Mouse (Mus musculus): Measurements from ENCODE around the gene Rbfox3.

Rbfox3 gene

DNA sequence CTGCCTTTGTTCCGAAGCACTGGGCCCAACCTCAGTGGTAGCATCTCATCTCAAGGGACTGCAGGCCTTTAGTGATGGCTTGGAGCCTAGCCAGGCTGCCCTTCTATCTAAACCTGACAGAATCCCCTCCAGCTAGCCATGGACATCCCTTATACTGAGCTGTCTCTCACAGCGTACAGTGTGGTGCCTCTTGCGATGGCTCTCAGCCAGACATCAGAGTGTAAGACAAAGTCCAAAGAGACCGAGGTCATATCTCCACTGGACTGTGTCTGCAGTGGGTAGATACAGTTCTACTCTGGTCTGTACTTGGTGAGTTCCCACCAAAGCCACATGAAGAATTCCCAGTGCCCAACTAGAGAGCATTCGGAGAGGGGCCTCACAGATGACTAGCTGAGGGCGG is 240.2 kb downstream of the Rbfox3 start:
- no peak for DNase-seq (ENCODE audit: low spot score in 2 of 2)

DNA sequence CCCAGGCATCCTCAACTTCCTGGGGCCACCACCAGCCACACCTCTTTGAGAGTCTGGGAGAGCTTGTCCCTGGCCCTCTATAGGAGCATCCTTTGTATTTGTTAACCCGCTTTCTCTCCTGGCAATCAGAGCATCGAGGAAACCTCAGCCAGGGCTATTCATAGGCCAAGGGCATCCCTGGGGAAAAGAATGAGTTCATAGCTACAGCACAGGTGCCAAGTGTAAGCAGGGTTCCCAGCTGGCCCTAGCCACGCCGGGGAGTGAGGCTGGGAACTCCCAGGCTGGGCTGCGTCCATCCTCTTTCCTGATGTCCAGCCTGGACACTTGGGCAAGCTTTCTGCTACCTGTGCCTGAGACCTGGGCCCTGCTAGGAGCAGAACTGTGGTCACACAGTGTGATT is 241.6 kb downstream of the Rbfox3 start:
- DNase-seq (ENCODE audit: low spot score in 2 of 2): no peak

DNA sequence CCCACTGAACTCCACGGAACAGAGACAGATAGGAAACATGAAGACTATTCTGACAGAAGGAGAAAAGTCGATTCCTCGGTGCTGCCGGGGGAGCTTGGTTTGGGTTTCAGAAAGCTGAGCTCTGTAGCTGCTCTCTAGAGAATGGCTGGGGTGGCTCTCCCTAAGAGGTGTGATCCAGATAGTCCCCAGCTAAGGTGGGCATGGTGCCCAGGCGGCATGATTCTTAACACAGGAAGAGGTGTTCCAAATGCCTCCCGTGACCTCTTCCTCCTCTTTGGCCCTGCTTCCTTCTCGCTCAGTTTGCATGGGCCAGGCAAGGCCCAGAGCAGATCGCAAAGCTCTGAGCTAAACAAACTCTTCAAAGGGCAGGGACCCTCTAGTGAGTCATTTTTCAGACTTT is 243.0 kb downstream of the Rbfox3 start:
- DNase-seq (ENCODE audit: low spot score in 2 of 2): no peak

DNA sequence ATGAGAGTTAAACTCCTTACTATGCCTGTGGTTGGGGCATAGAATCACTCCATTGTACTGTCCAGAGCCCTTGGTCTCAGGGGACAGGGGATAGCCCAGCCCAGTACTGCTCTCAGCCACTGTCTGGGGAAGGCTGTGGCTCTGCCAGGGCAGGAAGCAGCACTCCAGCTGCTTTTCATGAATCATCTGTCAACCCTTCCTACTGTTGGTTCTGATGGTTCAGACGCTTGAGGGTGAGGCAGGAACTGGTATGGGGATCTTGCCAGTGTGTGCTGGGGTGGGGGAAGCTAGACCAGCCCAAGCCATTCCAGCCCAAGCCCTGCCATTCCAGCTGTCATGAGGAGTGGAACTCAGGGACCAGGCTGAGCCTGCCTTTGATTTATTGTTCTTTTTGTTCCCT is 243.5 kb downstream of the Rbfox3 start:
- DNase-seq (ENCODE audit: low spot score in 2 of 2): no peak

DNA sequence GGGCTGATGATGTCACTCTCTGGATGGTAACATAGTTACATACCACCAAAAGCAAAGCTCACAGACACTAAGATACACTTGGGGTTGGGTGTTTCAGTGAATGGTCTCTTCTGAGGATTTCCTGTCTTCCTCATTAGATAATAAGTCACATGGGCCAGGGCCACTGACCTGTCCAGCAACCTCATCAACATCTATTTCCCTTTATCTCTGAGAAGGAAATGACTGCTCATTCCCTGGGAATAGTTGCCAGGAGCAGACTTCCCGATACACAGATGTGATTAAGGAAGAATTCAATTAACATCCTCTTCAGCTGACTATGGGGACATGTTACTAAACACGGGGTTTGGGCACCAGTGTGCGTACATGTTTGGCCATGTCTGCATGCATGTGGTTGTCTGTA is 245.2 kb downstream of the Rbfox3 start:
- DNase-seq (ENCODE audit: low spot score in 2 of 2): no peak

DNA sequence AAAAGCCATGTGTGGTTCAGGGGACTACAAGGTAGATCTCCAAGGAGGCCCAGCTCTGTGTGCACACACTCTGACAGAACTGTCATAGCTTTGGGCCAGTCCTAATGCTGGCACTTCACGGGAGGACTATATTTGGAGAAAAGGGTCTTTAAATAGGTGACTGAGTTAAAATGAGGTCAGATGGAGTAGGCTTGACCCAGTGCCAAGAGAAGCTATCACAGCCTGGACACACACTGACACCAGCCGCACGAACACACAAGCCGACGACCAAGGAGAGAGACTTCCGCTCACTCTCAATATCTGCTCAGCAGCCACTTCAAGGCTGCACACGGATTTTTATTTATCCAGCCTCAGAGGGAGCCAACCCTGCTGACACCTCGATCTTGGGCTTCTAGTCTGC is 248.1 kb downstream of the Rbfox3 start:
- DNase-seq (ENCODE audit: low spot score in 2 of 2): no peak

DNA sequence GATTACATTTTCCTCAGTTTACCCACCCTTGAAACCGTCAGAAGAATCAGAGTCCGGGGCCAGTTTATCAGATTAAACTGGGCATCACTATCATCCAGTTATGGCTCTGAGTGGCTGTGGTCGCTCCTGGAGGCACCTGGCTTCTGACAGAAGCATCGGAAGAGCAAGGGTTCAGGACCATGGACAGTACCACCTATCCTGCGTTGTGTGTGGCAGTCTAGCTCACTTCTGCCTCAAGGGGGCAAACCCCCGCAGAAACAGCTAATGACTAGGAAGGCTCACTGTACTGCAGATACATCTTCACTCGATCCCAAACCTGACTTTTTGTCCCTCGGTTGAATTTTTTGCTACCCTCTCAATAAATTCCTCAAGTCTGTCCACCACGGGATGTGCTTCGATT is 252.1 kb downstream of the Rbfox3 start:
- no peak for DNase-seq (ENCODE audit: low spot score in 2 of 2)

DNA sequence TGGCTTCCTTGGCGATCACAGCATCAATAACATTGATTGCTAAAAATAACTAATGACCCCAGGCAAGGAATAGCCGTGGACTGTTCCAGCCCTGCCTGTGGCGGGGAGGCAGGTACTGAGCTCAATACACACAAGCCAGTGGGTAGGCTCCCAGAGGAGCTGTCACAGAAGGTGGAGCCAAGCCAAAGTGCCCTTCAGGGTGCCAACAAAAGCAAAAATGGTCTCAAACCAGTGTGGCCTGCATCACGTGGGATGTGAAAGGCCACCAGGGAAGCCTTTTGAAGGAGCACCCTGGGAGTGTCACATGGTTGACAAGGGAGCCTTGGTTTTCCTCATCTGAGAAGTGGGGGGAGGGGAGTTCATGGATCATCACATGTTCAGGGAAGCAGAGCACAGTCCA is 255.6 kb downstream of the Rbfox3 start:
- no peak for DNase-seq (ENCODE audit: low spot score in 2 of 2)

DNA sequence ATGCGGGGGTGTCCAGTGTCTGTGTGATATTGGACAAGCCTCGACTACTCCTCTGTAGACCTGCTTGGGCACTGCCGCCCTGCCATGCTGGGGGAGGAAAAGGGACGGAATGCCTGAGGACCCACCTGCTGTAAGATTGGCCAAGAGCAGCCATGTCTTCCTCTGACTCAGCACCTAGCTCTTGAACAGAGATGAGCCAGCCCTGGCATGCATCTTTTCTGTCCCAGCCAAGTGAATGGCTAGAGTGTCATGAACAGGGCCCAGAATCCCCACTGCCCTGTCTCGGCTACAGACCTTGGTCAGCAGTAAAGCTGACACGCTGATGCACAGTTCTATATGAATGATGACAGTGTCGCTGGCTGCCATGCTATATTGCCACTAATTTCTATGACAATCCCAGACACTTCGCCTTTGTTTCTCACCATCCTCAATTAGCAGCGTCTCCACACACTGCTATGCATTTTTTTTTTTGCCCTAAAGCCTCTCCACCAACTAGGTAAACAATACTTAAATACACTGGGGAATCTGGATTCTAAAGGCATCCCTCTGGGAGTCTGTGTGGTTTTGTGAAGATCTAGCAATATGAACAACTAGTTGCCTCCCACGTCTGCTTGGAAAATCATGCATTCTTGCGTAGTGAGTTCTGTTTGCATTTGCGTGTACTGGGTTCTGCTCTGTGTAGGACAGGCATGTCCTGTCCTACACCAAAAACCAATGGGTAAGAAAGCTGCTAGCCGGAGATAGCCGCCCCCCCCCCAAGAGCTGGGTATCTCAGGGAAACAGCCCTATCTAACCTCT is 257.7 kb downstream of the Rbfox3 start:
- no peak for DNase-seq (ENCODE audit: low spot score in 2 of 2)

DNA sequence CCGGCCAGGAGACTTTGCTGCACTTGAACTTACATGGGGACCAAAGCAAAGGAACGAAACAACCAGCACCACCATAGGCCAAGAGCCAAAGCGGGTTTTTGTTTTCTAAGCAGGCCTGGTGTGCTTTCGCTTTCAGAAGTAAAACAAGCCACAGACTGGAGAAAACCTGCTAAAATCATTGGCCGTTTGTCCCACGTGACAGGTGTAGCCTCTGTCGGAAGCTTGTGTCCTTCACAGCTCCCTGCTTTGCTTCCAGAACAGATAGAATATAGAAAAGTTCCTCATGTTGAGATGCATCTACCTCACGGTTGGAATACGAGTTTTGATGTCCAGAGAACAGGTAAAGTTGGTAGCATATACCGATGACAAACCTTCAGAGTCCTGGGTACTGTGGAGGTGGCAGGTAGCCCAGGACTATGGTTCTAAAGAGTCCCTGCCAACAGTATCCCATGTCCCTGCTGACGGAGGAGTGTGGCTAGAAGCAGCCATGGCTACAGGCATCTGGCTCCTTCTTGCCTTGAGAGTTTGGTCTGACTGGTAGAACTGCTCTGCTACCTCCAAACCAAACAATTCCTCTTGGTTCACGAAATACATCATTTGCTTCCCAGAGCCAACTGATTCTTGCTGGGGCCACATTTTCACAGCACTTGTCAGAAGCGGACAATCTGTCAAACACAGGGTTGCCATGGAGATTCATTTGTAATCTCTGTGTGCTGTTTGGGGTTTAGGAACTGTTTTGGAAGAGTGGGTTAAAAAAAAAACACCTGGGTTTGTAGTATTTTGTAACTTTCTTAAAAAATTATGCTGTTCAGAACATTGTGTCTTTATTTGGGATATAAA is 258.8 kb downstream of the Rbfox3 start:
- no peak for DNase-seq (ENCODE audit: low spot score in 2 of 2)

DNA sequence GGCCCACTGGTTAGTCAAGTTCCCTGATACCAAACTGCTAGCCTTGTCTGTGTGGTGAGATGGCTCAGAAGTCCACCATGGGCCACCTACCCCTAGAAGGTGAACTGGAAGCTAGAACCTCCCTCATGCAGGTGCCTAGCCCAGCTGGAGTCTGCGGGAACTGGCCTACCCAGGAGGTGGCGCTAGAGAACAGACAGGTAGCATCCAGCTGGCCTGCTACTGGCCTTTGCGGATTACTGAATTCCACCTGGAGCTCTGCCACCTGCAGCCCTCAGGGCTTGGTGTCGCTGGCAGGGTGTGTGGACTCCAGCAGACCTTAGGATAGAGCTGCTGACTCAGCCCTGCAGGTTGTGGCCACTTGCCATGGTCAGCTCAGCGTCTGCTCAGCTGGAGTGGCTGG is 263.0 kb downstream of the Rbfox3 start:
- DNase-seq (ENCODE audit: low spot score in 2 of 2): peak in 1 of 2 experiments; percentile 38

DNA sequence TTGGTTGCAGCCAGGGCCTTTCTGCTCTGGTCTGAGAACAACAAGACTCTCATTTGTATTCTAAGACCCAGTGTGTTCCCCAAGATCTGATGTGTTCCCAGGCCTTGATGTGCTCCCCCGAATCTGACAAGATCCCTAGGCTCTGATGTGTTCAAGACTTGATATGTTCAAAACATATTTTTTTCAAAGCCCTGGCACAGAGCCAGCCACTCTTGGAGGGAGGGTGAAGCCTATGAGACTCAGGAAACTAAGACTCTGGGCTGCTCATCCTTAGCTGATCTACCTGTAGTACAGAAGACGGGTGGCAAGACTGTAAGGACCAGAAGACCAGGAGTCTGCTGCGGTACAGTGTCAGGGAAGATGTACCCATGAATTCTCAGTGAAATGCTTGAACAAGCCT is 264.5 kb downstream of the Rbfox3 start:
- DNase-seq (ENCODE audit: low spot score in 2 of 2): no peak

DNA sequence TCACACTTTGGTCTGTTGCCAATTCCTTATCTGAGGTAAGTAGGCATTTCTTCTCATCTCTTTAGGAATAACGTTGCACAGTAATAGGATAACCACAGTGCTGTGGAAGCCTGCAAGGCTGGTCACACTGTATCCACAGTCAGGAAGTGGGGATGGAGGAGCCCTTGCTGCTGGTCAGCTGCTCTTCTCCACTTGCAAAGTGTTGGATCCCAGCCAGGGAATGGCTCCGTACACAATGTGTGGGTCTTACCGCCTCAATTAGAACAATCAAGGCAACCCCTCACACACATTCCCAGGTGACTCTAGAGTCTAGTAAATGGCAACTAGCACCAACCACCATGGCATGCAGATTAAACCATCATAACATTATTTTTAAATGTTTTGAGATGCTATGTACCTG is 266.2 kb downstream of the Rbfox3 start:
- DNase-seq (ENCODE audit: low spot score in 2 of 2): no peak

DNA sequence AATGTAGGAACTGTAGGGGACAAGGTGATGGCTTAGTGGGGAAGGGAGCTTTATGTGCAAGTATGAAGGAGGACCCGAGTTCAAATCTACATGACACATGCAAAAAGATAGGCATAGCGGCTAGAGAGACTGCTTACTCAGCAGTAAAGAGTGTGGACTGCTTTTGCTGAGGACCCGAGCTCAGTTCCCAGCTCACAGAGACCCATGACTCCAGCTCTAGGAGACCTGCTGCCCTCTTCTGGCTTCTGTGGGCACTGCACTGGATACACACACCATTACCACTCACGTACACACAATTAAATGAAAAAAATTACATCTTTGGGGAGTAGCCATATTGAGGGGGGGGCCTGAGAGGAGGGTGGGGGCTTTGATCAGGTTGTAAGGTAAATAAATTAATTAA is 270.7 kb downstream of the Rbfox3 start:
- no peak for DNase-seq (ENCODE audit: low spot score in 2 of 2)

DNA sequence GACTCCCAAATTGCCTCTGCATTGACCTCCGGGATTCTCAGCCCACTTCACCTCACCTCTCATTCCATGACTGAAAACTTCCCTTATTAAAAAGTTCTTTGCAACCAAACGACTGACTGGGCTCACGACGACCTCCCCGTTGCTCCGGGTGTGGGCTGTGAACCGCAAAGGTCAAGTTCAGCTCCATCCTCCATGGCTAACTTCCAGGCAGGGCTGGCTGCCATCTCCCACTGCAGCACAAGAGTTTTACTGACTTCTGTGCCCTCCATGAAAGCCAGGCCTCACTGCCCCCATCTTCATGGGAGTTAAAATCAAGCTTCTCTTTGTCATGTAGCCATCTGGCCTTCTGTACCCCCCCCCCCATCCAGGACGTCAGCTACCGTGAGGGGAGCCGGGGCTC is 273.7 kb downstream of the Rbfox3 start:
- no peak for DNase-seq (ENCODE audit: low spot score in 2 of 2)

DNA sequence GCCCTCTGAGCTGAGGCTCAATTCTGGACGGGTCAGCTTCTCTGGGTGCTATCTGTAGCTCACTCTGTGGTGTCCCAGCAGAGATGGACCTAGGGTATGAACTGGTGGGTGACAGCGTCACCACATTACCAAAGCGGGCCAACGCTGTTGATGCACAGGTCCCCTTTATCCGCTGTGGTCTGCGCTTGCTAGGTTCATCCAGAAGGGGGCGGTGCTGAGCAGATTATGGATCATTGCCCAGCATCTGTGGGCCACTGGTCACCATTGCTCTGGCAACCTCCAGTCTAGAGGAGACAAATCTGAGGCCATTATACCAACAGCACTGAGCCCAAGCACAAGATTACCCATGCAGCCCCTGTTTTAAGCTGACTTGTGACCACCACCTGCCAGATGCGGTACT is 276.8 kb downstream of the Rbfox3 start:
- no peak for DNase-seq (ENCODE audit: low spot score in 2 of 2)

DNA sequence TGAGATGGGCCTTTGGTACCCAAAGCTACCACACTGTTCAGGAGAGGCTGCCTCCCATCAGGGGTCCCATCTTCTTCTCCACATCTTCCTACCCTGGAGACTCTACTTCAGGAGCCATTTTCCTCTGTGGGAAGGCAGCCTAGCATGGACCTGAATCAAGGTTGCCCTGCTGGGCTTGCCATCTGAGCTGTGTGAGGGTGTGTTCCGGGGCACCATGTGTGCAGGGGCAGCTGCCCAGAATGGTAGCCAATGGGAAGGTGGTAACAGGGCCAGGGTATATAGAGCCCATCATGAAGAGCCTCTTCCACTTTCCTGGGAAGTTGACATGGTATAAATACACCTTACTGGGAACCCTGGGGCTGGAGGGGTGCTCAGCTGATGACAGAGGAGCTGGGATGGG is 281.7 kb downstream of the Rbfox3 start:
- no peak for DNase-seq (ENCODE audit: low spot score in 2 of 2)

DNA sequence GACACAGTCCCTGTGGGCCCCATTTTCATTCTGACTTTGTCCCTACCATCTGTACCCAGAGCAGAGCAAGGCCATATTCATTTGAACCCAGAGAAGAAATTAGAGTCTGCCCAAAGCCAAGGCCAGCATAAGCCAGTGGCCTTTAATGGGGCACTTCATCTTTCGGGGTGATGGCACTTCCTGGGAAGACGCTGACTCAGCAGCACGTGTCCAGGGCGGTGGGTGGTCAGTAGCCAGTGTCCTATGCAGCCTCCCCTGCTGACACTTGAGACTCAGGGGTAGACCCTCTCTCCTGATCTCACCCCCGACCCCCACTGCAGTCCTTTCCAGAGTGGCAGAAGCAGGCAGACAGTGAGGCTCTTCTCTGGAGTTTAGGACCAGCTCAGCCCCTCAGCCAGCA is 283.9 kb downstream of the Rbfox3 start:
- no peak for DNase-seq (ENCODE audit: low spot score in 2 of 2)

DNA sequence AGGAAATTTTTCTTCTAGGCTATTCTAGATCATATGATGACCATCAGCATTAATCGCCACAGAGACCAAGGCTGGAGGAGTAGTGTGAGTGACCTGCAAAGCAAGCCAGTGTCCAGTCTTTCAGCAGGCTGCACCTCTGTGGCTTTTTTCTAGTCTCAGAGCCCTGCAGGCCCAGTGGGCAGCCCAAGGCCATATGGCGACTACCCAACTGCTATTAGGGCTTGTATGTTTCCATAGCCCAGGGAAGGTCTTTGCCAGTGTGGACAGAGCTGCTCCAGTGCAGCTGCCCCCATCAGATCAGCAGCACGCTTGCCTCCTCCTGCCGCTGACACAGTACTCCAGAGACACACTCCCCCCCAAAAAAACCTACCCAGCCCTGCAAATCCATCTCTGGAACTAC is 290.5 kb downstream of the Rbfox3 start:
- DNase-seq (ENCODE audit: low spot score in 2 of 2): no peak

DNA sequence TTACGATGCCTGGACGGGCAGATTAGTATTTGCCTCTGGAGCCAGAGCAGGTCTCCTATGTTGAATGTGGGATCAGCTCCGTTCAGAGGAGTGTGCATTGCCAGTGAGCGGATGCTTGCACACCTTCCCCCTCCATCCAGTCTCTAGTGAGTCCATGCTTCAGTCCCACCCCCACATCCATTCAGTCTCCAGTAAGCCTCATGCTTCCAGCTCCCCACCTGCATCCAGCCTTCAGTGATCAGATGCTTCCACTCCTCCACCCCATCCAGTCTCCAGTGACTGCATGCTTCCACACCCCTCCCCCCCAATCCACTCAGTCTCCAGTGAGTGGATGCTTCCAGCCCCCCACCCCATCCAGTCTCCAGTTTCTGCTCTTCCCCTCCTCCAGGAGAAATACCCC is 297.3 kb downstream of the Rbfox3 start:
- DNase-seq (ENCODE audit: low spot score in 2 of 2): no peak

DNA sequence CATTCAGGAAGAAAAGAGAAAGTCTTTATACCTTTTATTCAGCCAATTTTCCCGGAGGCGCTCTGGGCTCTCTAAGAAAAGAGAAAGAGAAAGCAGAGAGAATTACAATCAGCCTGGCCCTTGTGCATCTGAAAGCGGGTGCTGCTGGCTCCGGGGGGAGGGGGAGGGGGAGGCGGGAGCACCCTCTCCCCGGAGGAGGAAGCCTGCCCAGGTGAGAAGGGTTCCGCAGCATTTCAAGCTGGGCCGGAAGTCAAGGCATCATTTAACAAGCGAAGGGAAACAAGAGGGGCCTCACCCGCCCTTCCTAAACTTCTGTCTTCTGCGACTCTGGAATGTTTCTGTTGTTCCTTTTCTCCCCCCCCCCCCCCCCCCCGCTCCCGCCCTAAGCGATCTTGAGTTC is 301.3 kb downstream of the Rbfox3 start:
- DNase-seq (ENCODE audit: low spot score in 2 of 2): no peak

DNA sequence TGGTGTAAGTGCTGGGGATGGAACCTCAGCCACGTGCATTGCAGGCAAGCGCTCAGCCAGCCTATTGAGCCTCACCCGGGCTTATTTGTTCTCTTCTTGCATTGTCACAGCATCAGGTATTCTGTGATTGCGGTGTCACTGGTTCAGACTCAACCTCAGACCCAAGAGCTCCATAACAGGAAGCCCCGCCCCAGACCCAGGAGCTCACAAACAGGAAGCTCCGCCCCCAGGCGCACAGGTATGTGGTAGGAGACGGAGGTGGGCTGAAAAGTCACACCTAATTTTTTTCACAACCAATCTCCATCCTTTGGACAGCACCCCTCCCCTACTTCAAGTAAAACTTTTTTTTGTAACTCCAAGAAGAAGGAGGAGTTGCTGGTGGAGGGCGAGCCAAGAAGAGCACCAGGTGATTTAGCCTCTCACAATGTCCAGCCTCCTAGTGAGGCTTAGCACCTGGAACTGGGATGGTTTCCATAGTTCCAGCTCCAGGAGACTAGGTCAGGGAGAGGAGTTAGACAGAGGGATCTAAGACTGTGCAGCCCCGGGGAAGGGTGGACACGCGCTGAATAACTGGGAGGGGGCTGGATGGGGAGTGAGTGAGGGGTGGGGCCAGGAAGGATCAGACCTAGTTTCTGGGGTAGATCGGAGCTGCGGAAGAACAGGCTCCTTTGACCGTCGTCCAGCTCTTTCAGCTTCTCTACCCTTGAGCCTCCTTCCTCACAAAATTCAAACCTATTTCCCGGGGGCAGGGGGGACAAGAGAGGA is 302.0 kb downstream of the Rbfox3 start:
- DNase-seq (ENCODE audit: low spot score in 2 of 2): no peak

DNA sequence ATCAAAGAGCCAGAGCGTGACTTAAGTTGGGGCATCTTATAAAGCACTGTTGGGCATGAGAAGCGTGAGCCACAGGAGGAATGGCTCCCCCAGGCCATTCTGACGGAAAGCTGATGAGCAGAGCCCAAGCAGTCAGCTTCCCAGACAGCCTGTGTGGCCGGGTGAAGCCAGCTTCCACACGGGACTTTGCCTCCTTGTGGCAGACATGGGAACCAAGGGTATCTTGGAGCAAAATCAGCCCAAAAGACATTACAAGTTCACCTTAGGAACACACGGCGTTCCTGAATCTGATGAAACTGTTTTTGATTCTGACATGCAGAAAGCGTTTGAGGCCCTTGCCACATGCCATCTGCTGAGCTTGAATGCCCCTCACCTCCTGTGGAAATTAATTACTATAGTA is 303.5 kb downstream of the Rbfox3 start:
- DNase-seq (ENCODE audit: low spot score in 2 of 2): no peak
